Mouse (Mus musculus): ENCODE data around the gene Gpn1. TPM values are rescaled to one million over a fixed set of nuclear protein-coding genes. Genes with fewer than 3 reads are reported as not detected.

Gpn1 gene
- total and polyA plus RNA-seq, 3 experiments: 30.6 to 42.6 (median 37.3) TPM

DNA sequence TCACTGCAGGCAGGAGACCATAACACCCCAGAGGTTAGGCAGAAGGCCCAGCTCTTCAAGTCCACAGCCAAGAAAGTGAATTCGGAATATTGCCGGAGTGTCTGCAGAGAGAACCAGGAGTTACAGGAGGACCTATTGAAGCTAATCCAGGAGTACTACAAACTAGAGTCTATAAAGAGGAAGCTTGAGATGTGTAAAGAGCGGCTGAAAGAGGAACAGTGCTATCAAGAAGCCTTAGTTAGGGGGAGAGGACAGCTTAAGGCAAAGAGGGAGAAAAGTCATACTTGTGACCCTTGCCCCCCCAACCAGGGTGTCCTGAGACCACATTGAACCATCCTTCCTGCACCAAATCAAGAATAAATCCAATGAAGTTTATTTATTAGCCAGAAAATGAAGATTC is 6.7 kb upstream of the Gpn1 start:
- dilution Hi-C loops (cut with MboI; ENCODE audit: extremely low pct_ligation_motif_present, extremely low pct_unique_long_range_greater_than_20kb, low sequenced_read_pairs): no loop called here
- DNase-seq (ENCODE audit: extremely low read depth): no peak
- H3K36me3 ChIP-seq (replicated peaks in 1 of 2; ENCODE audit: control insufficient read depth in 1 of 2, insufficient read depth in 1 of 2, low read length in 1 of 2): peaks cover 2 to 12% of the 10 kb centered on the region in 2 experiments
- peaks cover 6% of the 10 kb centered on the region for H3K9me3 ChIP-seq (replicated peaks; ENCODE audit: low read length)
- H3K4me1 ChIP-seq (ENCODE audit: control insufficient read depth in 1 of 2, insufficient read depth in 2 of 2): peaks cover 0 to 2% of the 10 kb centered on the region in 2 experiments; a peak in 1 of 4 replicates
- no peak overlapping the region for H3K9ac ChIP-seq (ENCODE audit: insufficient read depth, low read depth)
- no peak overlapping the region for H3K27ac ChIP-seq (ENCODE audit: insufficient read depth, low read depth)
- no peaks in the 10 kb centered on the region for H3K79me2 ChIP-seq (replicated peaks; ENCODE audit: control insufficient read depth, extremely low read depth, insufficient read depth, poor library complexity, severe bottlenecking)
- no peak overlapping the region for H3K4me3 ChIP-seq (replicated peaks in 1 of 3; ENCODE audit: low read depth in 2 of 3, low read length in 2 of 3, poor library complexity in 1 of 3)
- in situ Hi-C loops (cut with MboI; ENCODE audit: low pct_ligation_motif_present, low pct_unique_long_range_greater_than_20kb, low sequenced_read_pairs): no loop called here
- no peak for TF ChIP-seq TBP (conservative IDR thresholded peaks at IDR 0.05; ENCODE audit: low read depth, low read length)
- no peak for TF ChIP-seq HCFC1 (IDR thresholded peaks at IDR 0.05; ENCODE audit: low read depth, low read length)
- TF ChIP-seq EP300 (IDR thresholded peaks at IDR 0.05; ENCODE audit: low read length): no peak
- no peak for TF ChIP-seq KAT2A (IDR thresholded peaks at IDR 0.05; ENCODE audit: insufficient replicate concordance, low read length)
- no peak for TF ChIP-seq USF2 (conservative IDR thresholded peaks at IDR 0.05; ENCODE audit: low read depth, low read length)
- TF ChIP-seq USF1 (IDR thresholded peaks at IDR 0.05; ENCODE audit: low read depth, low read length): no peak
- no peak for TF ChIP-seq E2F4 (IDR thresholded peaks at IDR 0.05; ENCODE audit: insufficient replicate concordance, low read depth, low read length)
- TF ChIP-seq JUND (conservative IDR thresholded peaks at IDR 0.05; ENCODE audit: low read depth, low read length): no peak
- TF ChIP-seq ZMIZ1 (IDR thresholded peaks at IDR 0.05; ENCODE audit: low read depth, low read length): no peak
- no peak for TF ChIP-seq RAD21 (IDR thresholded peaks at IDR 0.05; ENCODE audit: low read depth, low read length)
- TF ChIP-seq ZC3H11A (IDR thresholded peaks at IDR 0.05; ENCODE audit: low read depth, low read length): no peak
- no peak for TF ChIP-seq SIN3A (IDR thresholded peaks at IDR 0.05; ENCODE audit: low read length)
- no peak for TF ChIP-seq GABPA (IDR thresholded peaks at IDR 0.05; ENCODE audit: insufficient replicate concordance, low read depth, low read length)
- no peak overlapping the region for H3K4me2 ChIP-seq (ENCODE audit: insufficient read depth, low read depth, poor library complexity, severe bottlenecking)
- peaks cover 11% of the 10 kb centered on the region for H3K27me3 ChIP-seq (replicated peaks)

DNA sequence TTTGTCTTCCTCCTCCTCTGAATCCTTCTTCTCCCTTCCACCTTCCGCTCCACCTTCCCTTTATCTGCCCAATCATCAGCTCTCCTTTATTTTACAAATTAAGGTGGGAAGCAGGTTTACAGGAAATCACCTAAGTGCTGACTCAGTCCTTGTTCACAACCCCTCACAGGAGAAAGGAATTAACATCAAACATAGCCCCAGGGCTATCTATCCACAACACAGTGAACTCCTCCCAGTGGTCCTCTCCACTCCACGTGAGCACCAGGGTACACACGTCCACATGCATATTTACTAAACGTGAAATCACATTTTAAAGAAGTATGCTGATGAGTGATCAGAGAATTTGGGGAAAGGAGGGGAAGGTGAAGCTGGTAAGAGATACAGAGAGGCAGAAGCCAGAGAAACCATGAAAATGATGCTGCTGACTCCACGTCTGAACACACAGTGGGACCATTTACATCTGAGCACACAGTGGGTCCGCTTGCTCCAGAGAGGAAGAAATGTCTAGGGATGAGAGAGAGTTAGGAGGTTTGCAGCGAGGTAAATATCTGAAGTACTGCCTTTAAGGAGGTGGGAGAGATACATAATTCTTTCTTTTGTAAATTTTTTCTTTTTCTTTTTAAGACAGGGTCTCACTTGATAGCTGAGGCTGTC is 5.3 kb upstream of the Gpn1 start:
- in situ Hi-C loops (cut with MboI; ENCODE audit: low pct_ligation_motif_present, low pct_unique_long_range_greater_than_20kb, low sequenced_read_pairs) (no loop called here), dilution Hi-C loops (cut with MboI; ENCODE audit: extremely low pct_ligation_motif_present, extremely low pct_unique_long_range_greater_than_20kb, low sequenced_read_pairs) (no loop called here)
- Histone ChIP-seq H3K4me3 (replicated peaks in 1 of 3; ENCODE audit: low read depth in 2 of 3, low read length in 2 of 3, poor library complexity in 1 of 3) (no peak overlapping the region), H3K27me3 (replicated peaks) (peaks cover 17% of the 10 kb centered on the region), H3K36me3 (replicated peaks in 1 of 2; ENCODE audit: control insufficient read depth in 1 of 2, insufficient read depth in 1 of 2, low read length in 1 of 2) (peaks cover 0 to 8% of the 10 kb centered on the region in 2 experiments), H3K4me1 (ENCODE audit: control insufficient read depth in 1 of 2, insufficient read depth in 2 of 2) (peaks cover 0 to 7% of the 10 kb centered on the region in 2 experiments; a peak in 2 of 4 replicates), H3K27ac (ENCODE audit: insufficient read depth, low read depth) (no peak overlapping the region), H3K9ac (ENCODE audit: insufficient read depth, low read depth) (no peak overlapping the region), H3K79me2 (replicated peaks; ENCODE audit: control insufficient read depth, extremely low read depth, insufficient read depth, poor library complexity, severe bottlenecking) (no peaks in the 10 kb centered on the region), H3K9me3 (replicated peaks; ENCODE audit: low read length) (peaks cover 6% of the 10 kb centered on the region), H3K4me2 (ENCODE audit: insufficient read depth, low read depth, poor library complexity, severe bottlenecking) (no peak overlapping the region)
- DNase-seq (ENCODE audit: extremely low read depth): no peak
- TF ChIP-seq MYC (IDR thresholded peaks at IDR 0.05; ENCODE audit: low read depth, low read length) (no peak), ZKSCAN1 (IDR thresholded peaks at IDR 0.05; ENCODE audit: borderline replicate concordance, low read depth, low read length) (peak; percentile 43; the same call in 1 of the 2 replicates)

Data from CH12.LX (cell line).